Mouse (Mus musculus): ENCODE measurements at regions not wholly inside any gene's neighbourhood (a gene's known extent, or its start where the extent isn't known, plus 50 kb on each side); places are given as distances from the start of the nearest gene placed in this dataset.

GRCm38 (mm10) chr5:119055430-119055829 is 495.0 kb downstream of the Med13l start:
- DNase-seq (ENCODE audit: low spot score), result peak; percentile 41
- H3K27me3 ChIP-seq (ENCODE audit: low read depth, poor library complexity, severe bottlenecking), result peaks cover 63% of the 10 kb centered on the region
- H3K9me3 ChIP-seq (replicated peaks), result no peaks in the 10 kb centered on the region
- peak overlapping the region; percentile 46; the same call in 1 of the 2 replicates for H3K27ac ChIP-seq
- peaks cover 36% of the 10 kb centered on the region for H3K4me1 ChIP-seq
- WGBS, result 8% methylated on average over 12 of the region's 12 CpGs
- no peak overlapping the region for H3K4me3 ChIP-seq
- H3K36me3 ChIP-seq, result no peaks in the 10 kb centered on the region

GRCm38 (mm10) chr5:119057813-119058212 is 497.3 kb downstream of the Med13l start:
- Histone ChIP-seq H3K36me3 (no peaks in the 10 kb centered on the region), H3K27ac (peak overlapping the region; percentile 58; the same call in 1 of the 2 replicates), H3K4me1 (peaks cover 32% of the 10 kb centered on the region), H3K9me3 (replicated peaks) (no peaks in the 10 kb centered on the region), H3K27me3 (ENCODE audit: low read depth, poor library complexity, severe bottlenecking) (peaks cover 65% of the 10 kb centered on the region), H3K4me3 (no peak overlapping the region)
- WGBS, result 88% methylated on average over 4 of the region's 4 CpGs
- no peak for DNase-seq (ENCODE audit: low spot score)

GRCm38 (mm10) chr5:119058231-119058851 is 497.9 kb downstream of the Med13l start:
- peaks cover 32% of the 10 kb centered on the region for H3K4me1 ChIP-seq
- DNase-seq (ENCODE audit: low spot score), result no peak
- H3K9me3 ChIP-seq (replicated peaks), result no peaks in the 10 kb centered on the region
- H3K36me3 ChIP-seq, result no peaks in the 10 kb centered on the region
- no peak overlapping the region for H3K4me3 ChIP-seq
- H3K27ac ChIP-seq, result peak overlapping the region; percentile 58; the same call in 1 of the 2 replicates
- WGBS, result 33% methylated on average over 10 of the region's 10 CpGs
- H3K27me3 ChIP-seq (ENCODE audit: low read depth, poor library complexity, severe bottlenecking), result peaks cover 60% of the 10 kb centered on the region

GRCm38 (mm10) chr5:119059223-119059622 is 498.7 kb downstream of the Med13l start:
- DNase-seq (ENCODE audit: low spot score), result no peak
- H3K4me3 ChIP-seq, result no peak overlapping the region
- H3K4me1 ChIP-seq, result peaks cover 32% of the 10 kb centered on the region
- peaks cover 51% of the 10 kb centered on the region for H3K27me3 ChIP-seq (ENCODE audit: low read depth, poor library complexity, severe bottlenecking)
- no peaks in the 10 kb centered on the region for H3K36me3 ChIP-seq
- no peaks in the 10 kb centered on the region for H3K9me3 ChIP-seq (replicated peaks)
- WGBS, result 91% methylated on average over 2 of the region's 2 CpGs
- H3K27ac ChIP-seq, result no peak overlapping the region

GRCm38 (mm10) chr5:119060886-119061285 is 500.4 kb downstream of the Med13l start:
- Histone ChIP-seq H3K9me3 (replicated peaks) (no peaks in the 10 kb centered on the region), H3K27me3 (ENCODE audit: low read depth, poor library complexity, severe bottlenecking) (peaks cover 36% of the 10 kb centered on the region), H3K27ac (no peak overlapping the region), H3K4me1 (peaks cover 30% of the 10 kb centered on the region), H3K4me3 (no peak overlapping the region), H3K36me3 (no peaks in the 10 kb centered on the region)
- DNase-seq (ENCODE audit: low spot score), result no peak
- WGBS, result 70% methylated on average over 4 of the region's 4 CpGs

- Histone ChIP-seq H3K4me1 (peaks cover 30% of the 10 kb centered on the region), H3K4me3 (no peak overlapping the region), H3K27ac (no peak overlapping the region), H3K27me3 (ENCODE audit: low read depth, poor library complexity, severe bottlenecking) (peaks cover 22% of the 10 kb centered on the region), H3K36me3 (no peaks in the 10 kb centered on the region), H3K9me3 (replicated peaks) (no peaks in the 10 kb centered on the region)
- no peak for DNase-seq (ENCODE audit: low spot score)
- WGBS, result 89% methylated on average over 11 of the region's 11 CpGs
Measured at GRCm38 (mm10) chr5:119062478-119062877, 502.0 kb downstream of the Med13l start.

- H3K27ac ChIP-seq, result no peak overlapping the region
- peaks cover 14% of the 10 kb centered on the region; the same call in 1 of the 2 replicates for H3K27me3 ChIP-seq (ENCODE audit: low read depth, poor library complexity, severe bottlenecking)
- H3K36me3 ChIP-seq, result no peaks in the 10 kb centered on the region
- H3K4me3 ChIP-seq, result no peak overlapping the region
- no peaks in the 10 kb centered on the region for H3K9me3 ChIP-seq (replicated peaks)
- 88% methylated on average over 6 of the region's 6 CpGs for WGBS
- peaks cover 5% of the 10 kb centered on the region; the same call in 1 of the 2 replicates for H3K4me1 ChIP-seq
- no peak for DNase-seq (ENCODE audit: low spot score)
Measured at GRCm38 (mm10) chr5:119066666-119067065, 506.2 kb downstream of the Med13l start.

- no peak for DNase-seq (ENCODE audit: low spot score)
- Histone ChIP-seq H3K27me3 (ENCODE audit: low read depth, poor library complexity, severe bottlenecking) (peaks cover 14% of the 10 kb centered on the region; the same call in 1 of the 2 replicates), H3K9me3 (replicated peaks) (no peaks in the 10 kb centered on the region), H3K27ac (no peak overlapping the region), H3K4me3 (no peak overlapping the region), H3K36me3 (no peaks in the 10 kb centered on the region), H3K4me1 (peaks cover 2% of the 10 kb centered on the region; the same call in 1 of the 2 replicates)
- WGBS, result 72% methylated on average over 10 of the region's 10 CpGs
Measured at GRCm38 (mm10) chr5:119069765-119070333, 509.4 kb downstream of the Med13l start.

GRCm38 (mm10) chr5:119072712-119073111 is 512.2 kb downstream of the Med13l start:
- no peaks in the 10 kb centered on the region for H3K4me1 ChIP-seq
- no peak overlapping the region for H3K4me3 ChIP-seq
- WGBS, result 97% methylated on average over 14 of the region's 14 CpGs

GRCm38 (mm10) chr5:119080747-119081146 is 520.3 kb downstream of the Med13l start:
- Histone ChIP-seq H3K27ac (no peak overlapping the region), H3K4me1 (peaks cover 13% of the 10 kb centered on the region), H3K36me3 (no peaks in the 10 kb centered on the region), H3K9me3 (replicated peaks) (no peaks in the 10 kb centered on the region), H3K4me3 (no peak overlapping the region), H3K27me3 (ENCODE audit: low read depth, poor library complexity, severe bottlenecking) (peaks cover 50% of the 10 kb centered on the region)
- WGBS, result 90% methylated on average over 5 of the region's 5 CpGs
- DNase-seq (ENCODE audit: low spot score), result no peak

More at GRCm38 (mm10) chr5:119072712-119073111, 512.2 kb downstream of the Med13l start:
- no peaks in the 10 kb centered on the region for H3K9me3 ChIP-seq (replicated peaks)
- no peaks in the 10 kb centered on the region for H3K36me3 ChIP-seq
- H3K27me3 ChIP-seq (ENCODE audit: low read depth, poor library complexity, severe bottlenecking), result peaks cover 14% of the 10 kb centered on the region; the same call in 1 of the 2 replicates
- no peak for DNase-seq (ENCODE audit: low spot score)
- no peak overlapping the region for H3K27ac ChIP-seq

GRCm38 (mm10) chr5:119082895-119083294 is 522.4 kb downstream of the Med13l start:
- no peak for DNase-seq (ENCODE audit: low spot score)
- WGBS, result 59% methylated on average over 15 of the region's 15 CpGs
- H3K4me3 ChIP-seq, result no peak overlapping the region
- no peak overlapping the region for H3K27ac ChIP-seq
- H3K36me3 ChIP-seq, result no peaks in the 10 kb centered on the region
- H3K27me3 ChIP-seq (ENCODE audit: low read depth, poor library complexity, severe bottlenecking), result peaks cover 72% of the 10 kb centered on the region
- H3K9me3 ChIP-seq (replicated peaks), result no peaks in the 10 kb centered on the region
- H3K4me1 ChIP-seq, result peaks cover 29% of the 10 kb centered on the region

- H3K4me1 ChIP-seq, result peaks cover 20% of the 10 kb centered on the region
- peak; percentile 46 for DNase-seq (ENCODE audit: low spot score)
- H3K27ac ChIP-seq, result peak overlapping the region; percentile 71
- WGBS, result 9% methylated on average over 17 of the region's 17 CpGs
- peak overlapping the region; percentile 42 for H3K4me3 ChIP-seq
- H3K27me3 ChIP-seq (ENCODE audit: low read depth, poor library complexity, severe bottlenecking), result peaks cover 67% of the 10 kb centered on the region
- H3K9me3 ChIP-seq (replicated peaks), result no peaks in the 10 kb centered on the region
- H3K36me3 ChIP-seq, result no peaks in the 10 kb centered on the region
Measured at GRCm38 (mm10) chr5:119097576-119098193, 537.2 kb downstream of the Med13l start.

- Histone ChIP-seq H3K9me3 (replicated peaks) (no peaks in the 10 kb centered on the region), H3K27ac (no peak overlapping the region), H3K36me3 (no peaks in the 10 kb centered on the region), H3K4me3 (no peak overlapping the region), H3K27me3 (ENCODE audit: low read depth, poor library complexity, severe bottlenecking) (peaks cover 47% of the 10 kb centered on the region), H3K4me1 (peaks cover 15% of the 10 kb centered on the region)
- WGBS, result 85% methylated on average over 6 of the region's 6 CpGs
- no peak for DNase-seq (ENCODE audit: low spot score)
Measured at GRCm38 (mm10) chr5:119099817-119100216, 539.3 kb downstream of the Med13l start.

All from limb, embryonic 10.5 days (tissue).